Mouse (Mus musculus) leukemia stem cell, adult 10-12 weeks (primary cell): ENCODE data around the gene Epor. TPM values are rescaled to one million over a fixed set of nuclear protein-coding genes. Genes with fewer than 3 reads are reported as not detected.

Experiments
- polyA plus RNA-seq: library from polyadenylated mRNA; stranded (reverse); fragments of >175 nt; gene quantifications from 2 replicates; pipeline ENCODE4 v1.2.3, GENCODE M21; 2012; ENCODE audit warnings: low replicate concordance

The Epor gene
- polyA plus RNA-seq, result 411 and 740 TPM in 2 replicates

DNA sequence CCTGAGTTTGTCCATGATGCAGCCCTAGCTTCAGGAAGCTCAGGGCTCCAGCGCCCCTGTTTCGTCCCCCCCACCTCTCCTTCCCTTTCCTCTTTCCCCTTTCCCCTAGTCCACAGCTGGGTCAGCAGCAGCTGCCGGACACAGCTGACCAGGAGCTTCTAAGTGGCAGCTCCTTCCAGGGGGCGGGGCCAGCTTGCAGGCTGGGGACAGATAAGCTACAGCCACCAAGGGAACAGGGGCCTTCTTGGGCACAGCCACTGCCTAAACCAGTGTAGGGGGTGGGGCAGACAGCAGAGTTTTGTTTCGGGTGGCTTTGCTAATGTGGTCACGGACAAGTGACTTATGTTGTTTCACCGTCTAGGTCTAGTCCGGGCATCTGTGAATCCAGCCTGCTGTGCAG is at the start of gene Epor:
Epor (minus strand) TSS at position 90 of the 400 bp plus-strand sequence.

GRCm38 (mm10) chr9:22002194-22003162 is 39.2 kb upstream of the Epor start, which contains the start of the genes Ccdc151 and Prkcsh:
Ccdc151 (minus strand) TSS chr9:22002634.
Prkcsh (plus strand) TSS chr9:22002806.

DNA sequence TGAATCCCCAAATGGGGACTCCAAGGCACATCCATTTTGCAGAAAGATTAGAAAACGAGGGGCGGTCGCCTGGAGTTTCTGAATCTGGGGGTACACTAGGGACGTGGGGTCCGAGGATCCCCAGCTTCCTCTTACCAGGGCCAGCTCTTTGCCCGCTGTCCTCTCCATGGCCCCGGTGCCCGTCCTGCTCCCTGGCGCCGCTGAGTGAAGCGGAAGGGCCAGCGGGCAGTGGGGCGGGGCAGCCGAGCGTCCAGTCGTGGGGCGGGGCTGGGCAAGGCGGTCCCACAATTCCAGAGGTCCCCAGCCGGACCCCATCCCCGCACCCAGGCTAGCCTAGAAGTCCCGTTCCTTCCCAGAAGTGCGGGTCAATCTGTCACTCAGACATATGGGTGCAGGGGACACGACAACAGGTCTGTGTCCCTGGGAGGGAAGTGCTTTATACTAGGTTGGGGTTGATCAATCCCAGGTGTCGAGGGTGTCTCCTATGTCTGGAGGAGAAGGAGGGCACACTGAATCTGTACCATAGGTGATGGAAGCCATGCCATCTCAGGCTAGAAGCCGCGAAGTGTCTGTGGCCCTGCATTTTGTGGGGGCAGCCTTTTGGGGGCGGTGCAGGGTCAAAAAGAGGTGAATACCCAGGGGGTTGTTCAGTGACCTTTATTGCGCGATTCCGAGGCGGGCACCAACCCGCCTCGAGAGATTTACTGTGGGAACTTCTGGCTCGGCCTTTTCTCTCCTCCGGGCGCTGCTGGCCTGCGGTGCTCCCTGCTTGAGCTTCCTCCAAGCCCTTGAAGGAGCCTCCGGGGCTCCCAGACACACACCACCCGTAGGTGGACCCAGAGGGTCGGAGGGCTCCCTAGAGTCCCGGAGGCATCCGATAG is 26.2 kb upstream of the Epor start, which contains the start of gene Rgl3:
Rgl3 (minus strand) TSS at position 217 of the 881 bp plus-strand sequence.

DNA sequence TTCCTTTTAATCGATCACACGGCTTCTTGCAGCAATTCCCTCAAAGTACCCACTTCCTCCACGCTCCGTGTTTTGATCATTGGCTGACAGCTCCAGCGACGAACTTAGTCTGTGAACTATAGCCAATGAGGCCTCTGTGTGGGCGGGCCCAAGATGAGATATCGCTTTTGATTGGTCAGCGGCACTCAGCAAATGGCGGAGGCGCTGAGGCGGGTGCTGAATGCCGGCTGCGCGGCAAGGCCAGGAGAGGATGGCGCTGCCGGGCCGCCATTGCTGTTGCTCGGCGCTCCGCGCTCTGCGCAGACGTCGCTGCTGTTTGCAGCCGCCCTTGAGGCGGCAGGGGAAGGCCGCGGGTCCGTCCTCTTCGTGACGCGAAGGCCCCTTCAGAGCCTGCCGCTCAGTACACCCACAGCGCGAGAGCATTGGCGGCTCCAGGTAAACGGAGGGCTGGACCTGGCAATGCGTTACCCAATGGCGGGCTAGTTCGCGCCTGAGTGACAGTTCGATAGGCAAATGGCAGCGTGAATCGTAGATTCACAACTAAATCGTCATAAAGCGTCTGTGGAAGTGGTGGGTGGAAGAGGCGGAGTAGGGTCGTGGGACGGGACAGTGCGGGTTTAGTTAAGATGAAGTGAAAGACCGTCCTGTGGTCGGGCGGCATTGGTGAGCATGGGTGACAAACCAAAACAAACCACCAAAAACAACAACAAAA is 7.6 kb downstream of the Epor start, which contains the start of gene Swsap1:
Swsap1 (plus strand) TSS at position 186 of the 712 bp plus-strand sequence.

GRCm38 (mm10) chr9:21936692-21937570 is 26.4 kb downstream of the Epor start, which contains the start of gene Plppr2:
Plppr2 (plus strand) TSS chr9:21937033.

DNA sequence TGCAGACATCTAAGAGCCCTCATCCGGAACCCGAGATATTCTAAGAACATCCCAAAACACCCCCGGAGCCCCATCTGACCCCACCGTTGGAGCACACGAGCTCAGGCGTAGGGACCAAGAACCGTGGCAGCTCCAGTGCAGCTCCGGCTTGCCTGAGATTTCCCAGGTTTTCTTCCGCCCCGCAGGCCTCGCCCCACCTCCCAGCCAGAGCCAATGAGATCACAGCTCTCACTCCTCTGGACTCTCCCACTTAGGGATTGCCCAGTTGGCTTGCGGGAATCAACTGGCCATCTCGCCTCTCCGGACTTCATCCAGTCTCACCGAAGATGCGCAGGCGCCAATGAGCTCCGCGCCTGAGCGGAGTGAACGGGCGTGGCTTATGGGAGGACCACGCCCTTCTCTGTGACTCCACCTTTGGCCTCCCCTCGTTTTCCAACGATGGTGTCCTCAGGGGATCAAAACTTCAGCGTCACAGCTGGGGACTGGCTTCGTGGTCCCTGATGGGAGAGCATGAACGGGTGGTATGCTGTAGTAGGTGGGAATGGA is 36.0 kb downstream of the Epor start, which contains the start of the genes Ccdc159 and Tmem205:
Ccdc159 (plus strand) TSS at position 264 of the 546 bp plus-strand sequence.
Tmem205 (minus strand) TSS at position 349 of the 546 bp plus-strand sequence.

GRCm38 (mm10) chr9:21918035-21918592 is 45.2 kb downstream of the Epor start, which contains the start of gene Rab3d:
Rab3d (minus strand) TSS chr9:21918192.

Other genes with a start within 250 kb of the Epor start
- gene Ldlr, start 240.0 kb downstream of the Epor start, polyA plus RNA-seq, result 5.5 and 9.9 TPM in 2 replicates
- gene Spc24, start 203.2 kb downstream of the Epor start, polyA plus RNA-seq, result 66.2 and 67.6 TPM in 2 replicates
- gene Kank2, start 164.8 kb downstream of the Epor start, polyA plus RNA-seq, result 0.86 and 1.6 TPM in 2 replicates
- gene Angptl8, start 128.0 kb downstream of the Epor start, polyA plus RNA-seq, result not detected in 2 replicates
- 4.1 and 4.6 TPM in 2 replicates for gene Dock6, start 110.9 kb downstream of the Epor start, polyA plus RNA-seq
- gene Rab3d, start 45.3 kb downstream of the Epor start, polyA plus RNA-seq, result 2.8 and 3.1 TPM in 2 replicates
- 0.15 and 0.30 TPM in 2 replicates for gene Ccdc159, start 36.0 kb downstream of the Epor start, polyA plus RNA-seq
- 7.7 and 9.7 TPM in 2 replicates for gene Tmem205, start 36.0 kb downstream of the Epor start, polyA plus RNA-seq
- 2.7 and 3.5 TPM in 2 replicates for gene Plppr2, start 26.5 kb downstream of the Epor start, polyA plus RNA-seq
- 5.8 and 8.2 TPM in 2 replicates for gene Swsap1, start 7.8 kb downstream of the Epor start, polyA plus RNA-seq
- 3.8 and 4.2 TPM in 2 replicates for gene Rgl3, start 25.9 kb upstream of the Epor start, polyA plus RNA-seq
- gene Ccdc151, start 39.1 kb upstream of the Epor start, polyA plus RNA-seq, result not detected in 2 replicates
- gene Prkcsh, start 39.3 kb upstream of the Epor start, polyA plus RNA-seq, result 89.7 and 142 TPM in 2 replicates
- 0.05 TPM in 1 of 2 replicates, not detected in the other for gene Elavl3, start 88.5 kb upstream of the Epor start, polyA plus RNA-seq
- gene Gm49318, start 107.8 kb upstream of the Epor start, polyA plus RNA-seq, result not detected in 2 replicates
- gene Zfp653, start 107.9 kb upstream of the Epor start, polyA plus RNA-seq, result 19.9 and 36.2 TPM in 2 replicates
- 15.6 and 32.9 TPM in 2 replicates for gene Ecsit, start 121.9 kb upstream of the Epor start, polyA plus RNA-seq
- gene Cnn1, start 135.7 kb upstream of the Epor start, polyA plus RNA-seq, result not detected in 2 replicates
- 20.8 and 209 TPM in 2 replicates for gene Elof1, start 153.7 kb upstream of the Epor start, polyA plus RNA-seq
- 101 and 225 TPM in 2 replicates for gene Acp5, start 172.2 kb upstream of the Epor start, polyA plus RNA-seq
- gene Pigyl, start 193.3 kb upstream of the Epor start, polyA plus RNA-seq, result 38.8 and 41.8 TPM in 2 replicates
- gene Zfp872, start 224.6 kb upstream of the Epor start, polyA plus RNA-seq, result not detected in 2 replicates